Mouse (Mus musculus): ENCODE results near the gene Pinlyp. TPM values are rescaled to one million over a fixed set of nuclear protein-coding genes. Genes with fewer than 3 reads are reported as not detected.
"Not testable (repeated sequence)": the region's sequence is repeated elsewhere in the genome, so short reads cannot be mapped to it uniquely, and the experiment has no call there.

Gene Pinlyp
- polyA plus RNA-seq, 1 experiment from 2014 or later = not detected

- no peaks in the 10 kb centered on the region for H3K27me3 ChIP-seq (ENCODE audit: control insufficient read depth, insufficient read depth, low read length)
- H3K9ac ChIP-seq (replicated peaks; ENCODE audit: low read depth, low read length) = no peak overlapping the region
- no peaks in the 10 kb centered on the region for H3K4me1 ChIP-seq (ENCODE audit: control insufficient read depth, insufficient read depth, low read length)
- ATAC-seq (ENCODE audit: low read depth) = no peak
- no peak overlapping the region for H3K27ac ChIP-seq (ENCODE audit: low read depth, low read length)
- 90% methylated on average over 6 of the region's 6 CpGs for WGBS
- H3K9me3 ChIP-seq (ENCODE audit: control insufficient read depth, low read length) = no peaks in the 10 kb centered on the region
- H3K36me3 ChIP-seq (ENCODE audit: control insufficient read depth, insufficient read depth, low read length) = no peaks in the 10 kb centered on the region
- H3K4me3 ChIP-seq (ENCODE audit: low read depth, low read length) = no peak overlapping the region
- H3K4me2 ChIP-seq (ENCODE audit: low read depth, low read length) = no peak overlapping the region
Measured at GRCm38 (mm10) chr7:24523723-24524122, 22.2 kb downstream of the Pinlyp start.

GRCm38 (mm10) chr7:24522805-24523204, 23.1 kb downstream of the Pinlyp start:
- Histone ChIP-seq H3K27ac (ENCODE audit: low read depth, low read length) (no peak overlapping the region), H3K4me1 (ENCODE audit: control insufficient read depth, insufficient read depth, low read length) (no peaks in the 10 kb centered on the region), H3K4me3 (ENCODE audit: low read depth, low read length) (no peak overlapping the region), H3K27me3 (ENCODE audit: control insufficient read depth, insufficient read depth, low read length) (no peaks in the 10 kb centered on the region), H3K9ac (replicated peaks; ENCODE audit: low read depth, low read length) (no peak overlapping the region), H3K9me3 (ENCODE audit: control insufficient read depth, low read length) (no peaks in the 10 kb centered on the region), H3K4me2 (ENCODE audit: low read depth, low read length) (no peak overlapping the region), H3K36me3 (ENCODE audit: control insufficient read depth, insufficient read depth, low read length) (no peaks in the 10 kb centered on the region)
- ATAC-seq (ENCODE audit: low read depth) = no peak
- 62% methylated on average over 5 of the region's 5 CpGs for WGBS

GRCm38 (mm10) chr7:24520054-24520453, 25.9 kb downstream of the Pinlyp start:
- not testable (repeated sequence) for H3K27ac ChIP-seq (ENCODE audit: low read depth, low read length); H3K9ac ChIP-seq (replicated peaks; ENCODE audit: low read depth, low read length); H3K9me3 ChIP-seq (ENCODE audit: control insufficient read depth, low read length); ATAC-seq (ENCODE audit: low read depth); H3K4me3 ChIP-seq (ENCODE audit: low read depth, low read length); H3K27me3 ChIP-seq (ENCODE audit: control insufficient read depth, insufficient read depth, low read length); H3K4me2 ChIP-seq (ENCODE audit: low read depth, low read length); H3K4me1 ChIP-seq (ENCODE audit: control insufficient read depth, insufficient read depth, low read length)
- peaks cover 18% of the 10 kb centered on the region for H3K36me3 ChIP-seq (ENCODE audit: control insufficient read depth, insufficient read depth, low read length)
- 87% methylated on average over 9 of the region's 10 CpGs for WGBS

- H3K4me2 ChIP-seq (ENCODE audit: low read depth, low read length) = no peak overlapping the region
- no peak overlapping the region for H3K9ac ChIP-seq (replicated peaks; ENCODE audit: low read depth, low read length)
- H3K27me3 ChIP-seq (ENCODE audit: control insufficient read depth, insufficient read depth, low read length) = no peaks in the 10 kb centered on the region
- no peaks in the 10 kb centered on the region for H3K4me1 ChIP-seq (ENCODE audit: control insufficient read depth, insufficient read depth, low read length)
- no peak overlapping the region for H3K4me3 ChIP-seq (ENCODE audit: low read depth, low read length)
- H3K9me3 ChIP-seq (ENCODE audit: control insufficient read depth, low read length) = no peaks in the 10 kb centered on the region
- peaks cover 27% of the 10 kb centered on the region for H3K36me3 ChIP-seq (ENCODE audit: control insufficient read depth, insufficient read depth, low read length)
- H3K27ac ChIP-seq (ENCODE audit: low read depth, low read length) = no peak overlapping the region
- WGBS = 58% methylated on average over 3 of the region's 3 CpGs
- ATAC-seq (ENCODE audit: low read depth) = no peak
Measured at GRCm38 (mm10) chr7:24519130-24519529, 26.8 kb downstream of the Pinlyp start.

- Histone ChIP-seq H3K9ac (replicated peaks; ENCODE audit: low read depth, low read length) (no peak overlapping the region), H3K4me2 (ENCODE audit: low read depth, low read length) (no peak overlapping the region), H3K27me3 (ENCODE audit: control insufficient read depth, insufficient read depth, low read length) (no peaks in the 10 kb centered on the region), H3K4me3 (ENCODE audit: low read depth, low read length) (no peak overlapping the region), H3K4me1 (ENCODE audit: control insufficient read depth, insufficient read depth, low read length) (no peaks in the 10 kb centered on the region), H3K9me3 (ENCODE audit: control insufficient read depth, low read length) (no peaks in the 10 kb centered on the region), H3K27ac (ENCODE audit: low read depth, low read length) (peak overlapping the region; percentile 28; the same call in 1 of the 2 replicates), H3K36me3 (ENCODE audit: control insufficient read depth, insufficient read depth, low read length) (peaks cover 32% of the 10 kb centered on the region)
- 47% methylated on average over 6 of the region's 6 CpGs for WGBS
- no peak for ATAC-seq (ENCODE audit: low read depth)
Measured at GRCm38 (mm10) chr7:24517654-24518053, 28.3 kb downstream of the Pinlyp start.

GRCm38 (mm10) chr7:24517077-24517476, 28.8 kb downstream of the Pinlyp start:
- Histone ChIP-seq H3K27me3 (ENCODE audit: control insufficient read depth, insufficient read depth, low read length) (no peaks in the 10 kb centered on the region), H3K4me1 (ENCODE audit: control insufficient read depth, insufficient read depth, low read length) (no peaks in the 10 kb centered on the region), H3K9ac (replicated peaks; ENCODE audit: low read depth, low read length) (no peak overlapping the region), H3K4me3 (ENCODE audit: low read depth, low read length) (no peak overlapping the region), H3K36me3 (ENCODE audit: control insufficient read depth, insufficient read depth, low read length) (peaks cover 32% of the 10 kb centered on the region), H3K9me3 (ENCODE audit: control insufficient read depth, low read length) (no peaks in the 10 kb centered on the region), H3K4me2 (ENCODE audit: low read depth, low read length) (no peak overlapping the region), H3K27ac (ENCODE audit: low read depth, low read length) (no peak overlapping the region)
- WGBS = 32% methylated on average over 5 of the region's 5 CpGs
- no peak for ATAC-seq (ENCODE audit: low read depth)

- H3K36me3 ChIP-seq (ENCODE audit: control insufficient read depth, insufficient read depth, low read length) = peaks cover 32% of the 10 kb centered on the region
- peak; percentile 29; the same call in 1 of the 2 replicates for ATAC-seq (ENCODE audit: low read depth)
- 68% methylated on average over 8 of the region's 8 CpGs for WGBS
- not testable (repeated sequence) for H3K27me3 ChIP-seq (ENCODE audit: control insufficient read depth, insufficient read depth, low read length); H3K9me3 ChIP-seq (ENCODE audit: control insufficient read depth, low read length); H3K4me2 ChIP-seq (ENCODE audit: low read depth, low read length); H3K4me3 ChIP-seq (ENCODE audit: low read depth, low read length); H3K27ac ChIP-seq (ENCODE audit: low read depth, low read length); H3K9ac ChIP-seq (replicated peaks; ENCODE audit: low read depth, low read length); H3K4me1 ChIP-seq (ENCODE audit: control insufficient read depth, insufficient read depth, low read length)
Measured at GRCm38 (mm10) chr7:24516319-24516718, 29.6 kb downstream of the Pinlyp start.

- Histone ChIP-seq H3K4me3 (ENCODE audit: low read depth, low read length) (no peak within 1 kb of the TSS), H3K9me3 (ENCODE audit: control insufficient read depth, low read length) (no peaks in the 10 kb centered on the region), H3K36me3 (ENCODE audit: control insufficient read depth, insufficient read depth, low read length) (peaks cover 37% of the 10 kb centered on the region), H3K9ac (replicated peaks; ENCODE audit: low read depth, low read length) (no peak within 1 kb of the TSS), H3K4me1 (ENCODE audit: control insufficient read depth, insufficient read depth, low read length) (peaks cover 6% of the 10 kb centered on the region; the same call in 1 of the 2 replicates), H3K4me2 (ENCODE audit: low read depth, low read length) (no peak within 1 kb of the TSS), H3K27ac (ENCODE audit: low read depth, low read length) (no peak within 1 kb of the TSS), H3K27me3 (ENCODE audit: control insufficient read depth, insufficient read depth, low read length) (no peaks in the 10 kb centered on the region)
- no peak for ATAC-seq (ENCODE audit: low read depth)
- WGBS = 97% methylated on average over 7 of the region's 7 CpGs
Measured at GRCm38 (mm10) chr7:24512355-24512754, 33.6 kb downstream of the Pinlyp start, which contains the start of gene AC161166.1. AC161166.1 (minus strand) TSS chr7:24512455.

- Histone ChIP-seq H3K9ac (replicated peaks; ENCODE audit: low read depth, low read length) (peak overlapping the region; percentile 89), H3K36me3 (ENCODE audit: control insufficient read depth, insufficient read depth, low read length) (0 out of 2 replicates have a peak, but pooled peaks cover 5% of the 10 kb centered on the region), H3K9me3 (ENCODE audit: control insufficient read depth, low read length) (no peaks in the 10 kb centered on the region), H3K27ac (ENCODE audit: low read depth, low read length) (peak overlapping the region; percentile 99), H3K4me2 (ENCODE audit: low read depth, low read length) (peak overlapping the region; percentile 66), H3K4me3 (ENCODE audit: low read depth, low read length) (peak overlapping the region; percentile 72), H3K4me1 (ENCODE audit: control insufficient read depth, insufficient read depth, low read length) (peaks cover 25% of the 10 kb centered on the region), H3K27me3 (ENCODE audit: control insufficient read depth, insufficient read depth, low read length) (no peaks in the 10 kb centered on the region)
- WGBS = 2% methylated on average over 20 of the region's 20 CpGs
- ATAC-seq (ENCODE audit: low read depth) = peak; percentile 25
Measured at GRCm38 (mm10) chr7:24507726-24508114, 38.2 kb downstream of the Pinlyp start.

Measured in neural tube, embryonic 14.5 days (tissue).